Mouse (Mus musculus) heart, embryonic 15.5 days (tissue): ENCODE results near the gene Folr1. TPM values are rescaled to one million over a fixed set of nuclear protein-coding genes. Genes with fewer than 3 reads are reported as not detected.

ENCODE experiments used
- ATAC-seq: fragments of 200-750 bp; cut with Nextera tagmentation; replicated peaks from 2 replicates; pipeline ENCODE4 v1.8.0; 2017; ENCODE audit warnings: low read depth, moderate TSS enrichment; ENCODE audit not compliant: insufficient number of reproducible peaks, insufficient read depth, low FRiP score
- H3K27ac ChIP-seq: fragments of 300-500 bp; sonication (generic); 2 replicates; pipeline ENCODE4 v1.5.1; 2015; ENCODE audit warnings: mild to moderate bottlenecking, inconsistent platforms
- H3K27me3 ChIP-seq: fragments of 300-500 bp; sonication (generic); 2 replicates; pipeline ENCODE4 v1.6.1; 2015; ENCODE audit warnings: inconsistent platforms
- H3K36me3 ChIP-seq: fragments of 300-500 bp; sonication (generic); 2 replicates; pipeline ENCODE4 v1.6.1; 2015; ENCODE audit warnings: mild to moderate bottlenecking, inconsistent platforms
- H3K4me1 ChIP-seq: fragments of 300-500 bp; sonication (generic); replicated peaks from 2 replicates; pipeline ENCODE4 v1.6.1; 2015; ENCODE audit warnings: inconsistent platforms
- H3K4me2 ChIP-seq: fragments of 300-500 bp; sonication (generic); 2 replicates; pipeline ENCODE4 v1.6.1; 2015; ENCODE audit warnings: inconsistent platforms, mild to moderate bottlenecking, moderate library complexity
- H3K4me3 ChIP-seq: fragments of 300-500 bp; sonication (generic); 2 replicates; pipeline ENCODE4 v1.5.1; 2015; ENCODE audit warnings: mild to moderate bottlenecking, inconsistent platforms
- H3K9ac ChIP-seq: fragments of 300-500 bp; sonication (generic); 2 replicates; pipeline ENCODE4 v1.6.1; 2015; ENCODE audit warnings: mild to moderate bottlenecking, inconsistent platforms
- H3K9me3 ChIP-seq: fragments of 300-500 bp; sonication (generic); replicated peaks from 2 replicates; pipeline ENCODE4 v1.6.1; 2016; ENCODE audit warnings: inconsistent platforms
- WGBS: fragments of 180-500 bp; shearing (Covaris S2); methylation state at CpG from one replicate; pipeline ENCODE4 v1.1.7; 2015; ENCODE audit warnings: mixed read lengths; 5-methylcytosine and 5-hydroxymethylcytosine counted together
- polyA plus RNA-seq: library from polyadenylated mRNA; unstranded; fragments of >200 nt; fragmentation: Nextera tagmentation; extraction: Ambion mirVana; gene quantifications from 2 replicates; pipeline ENCODE4 v1.2.1, GENCODE M21; 2015

Folr1 gene
- polyA plus RNA-seq, 1 experiment from 2014 or later = 4.3 TPM

GRCm38 (mm10) chr7:101896104-101897066 is 25.8 kb upstream of the Folr1 start:
- Histone ChIP-seq H3K4me1 (peaks cover 11% of the 10 kb centered on the region; the same call in 1 of the 2 replicates), H3K36me3 (0 out of 2 replicates have a peak, but pooled peaks cover 4% of the 10 kb centered on the region), H3K27me3 (no peaks in the 10 kb centered on the region), H3K4me2 (peak overlapping the region; percentile 63), H3K27ac (peak overlapping the region; percentile 90), H3K4me3 (peak overlapping the region; percentile 64), H3K9ac (peak overlapping the region; percentile 57), H3K9me3 (no peaks in the 10 kb centered on the region)
- WGBS = 1% methylated on average over 57 of the region's 57 CpGs
- ATAC-seq = peak; percentile 96

DNA sequence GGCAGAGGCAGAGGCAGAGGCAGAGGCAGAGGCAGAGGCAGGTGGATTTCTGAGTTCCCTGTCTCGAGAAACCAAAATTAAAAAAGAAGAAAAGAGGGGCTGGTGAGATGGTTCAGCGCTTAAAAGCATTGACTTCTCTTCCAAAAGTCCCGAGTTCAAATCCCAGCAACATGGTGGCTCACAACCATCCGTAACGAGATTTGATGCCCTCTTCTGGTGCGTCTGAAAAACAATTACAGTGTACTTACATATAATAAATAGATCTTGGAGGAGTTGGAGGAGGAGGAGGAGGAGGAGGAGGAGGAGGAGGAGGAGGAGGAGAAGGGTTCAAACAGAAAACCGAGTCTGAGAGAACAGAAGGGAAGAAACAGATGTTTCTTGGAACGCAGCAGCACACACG is 25.1 kb upstream of the Folr1 start:
- Histone ChIP-seq H3K9ac (peak overlapping the region; percentile 57; the same call in 1 of the 2 replicates), H3K9me3 (no peaks in the 10 kb centered on the region), H3K27me3 (no peaks in the 10 kb centered on the region), H3K27ac (peak overlapping the region; percentile 90), H3K4me3 (peak overlapping the region; percentile 64), H3K4me2 (peak overlapping the region; percentile 52), H3K4me1 (peaks cover 11% of the 10 kb centered on the region; the same call in 1 of the 2 replicates), H3K36me3 (0 out of 2 replicates have a peak, but pooled peaks cover 4% of the 10 kb centered on the region)
- WGBS = 30% methylated on average over 9 of the region's 9 CpGs
- ATAC-seq = no peak

DNA sequence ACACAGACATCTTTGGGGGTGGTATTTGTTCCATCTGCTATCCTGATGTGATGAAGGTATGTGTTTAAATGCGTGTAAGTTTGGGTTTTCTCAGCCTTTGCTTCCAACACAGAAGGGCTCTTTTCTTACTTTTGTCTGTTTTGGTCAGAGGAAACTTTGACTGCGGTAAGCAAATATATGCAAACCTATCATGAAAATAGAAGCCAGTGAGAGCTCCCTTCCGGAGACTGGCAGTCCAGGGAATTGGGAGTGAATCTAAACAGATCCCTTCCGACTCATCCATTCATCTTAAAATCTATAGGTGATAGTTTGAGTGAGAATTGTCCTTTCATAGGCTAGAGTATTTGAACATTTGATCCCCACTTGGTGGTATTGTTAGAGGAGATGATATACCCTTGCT is 17.9 kb upstream of the Folr1 start:
- Histone ChIP-seq H3K4me1 (no peaks in the 10 kb centered on the region), H3K36me3 (no peaks in the 10 kb centered on the region), H3K9ac (no peak overlapping the region), H3K4me3 (no peak overlapping the region), H3K9me3 (no peaks in the 10 kb centered on the region), H3K27me3 (no peaks in the 10 kb centered on the region), H3K27ac (no peak overlapping the region), H3K4me2 (no peak overlapping the region)
- 71% methylated on average over 4 of the region's 4 CpGs for WGBS
- no peak for ATAC-seq

- Histone ChIP-seq H3K27me3 (no peaks in the 10 kb centered on the region), H3K36me3 (no peaks in the 10 kb centered on the region), H3K4me3 (no peak overlapping the region), H3K9ac (no peak overlapping the region), H3K4me2 (no peak overlapping the region), H3K9me3 (no peaks in the 10 kb centered on the region), H3K4me1 (no peaks in the 10 kb centered on the region), H3K27ac (no peak overlapping the region)
- ATAC-seq = no peak
- WGBS = 74% methylated on average over 6 of the region's 6 CpGs
Measured at GRCm38 (mm10) chr7:101886274-101886673, 15.7 kb upstream of the Folr1 start.

DNA sequence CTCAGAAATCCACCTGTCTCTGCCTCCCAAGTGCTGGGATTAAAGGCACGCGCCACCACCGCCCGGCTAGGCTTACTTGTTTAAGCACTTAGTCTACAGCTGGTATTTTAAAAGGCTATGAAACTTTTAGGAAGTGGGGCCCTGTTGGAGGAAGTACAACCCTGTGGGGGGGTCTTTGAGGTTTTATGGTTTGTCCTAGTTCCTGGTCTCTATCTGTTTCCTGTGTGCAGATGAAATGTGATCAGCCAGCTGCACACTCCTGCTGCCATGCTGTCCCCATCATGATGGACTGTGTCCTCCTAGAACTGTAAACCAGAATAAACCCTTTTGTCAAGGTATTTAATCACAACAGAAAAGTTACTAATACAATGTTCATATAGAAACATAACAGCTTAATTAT is 13.6 kb upstream of the Folr1 start:
- no peak overlapping the region for H3K27ac ChIP-seq
- H3K4me1 ChIP-seq = no peaks in the 10 kb centered on the region
- H3K27me3 ChIP-seq = no peaks in the 10 kb centered on the region
- H3K4me3 ChIP-seq = no peak overlapping the region
- H3K9ac ChIP-seq = no peak overlapping the region
- no peaks in the 10 kb centered on the region for H3K36me3 ChIP-seq
- no peaks in the 10 kb centered on the region for H3K9me3 ChIP-seq
- ATAC-seq = no peak
- no peak overlapping the region for H3K4me2 ChIP-seq
- WGBS = 89% methylated on average over 4 of the region's 4 CpGs

- WGBS = 65% methylated on average over 9 of the region's 9 CpGs
Measured at GRCm38 (mm10) chr7:101882413-101883154, 12.0 kb upstream of the Folr1 start.

DNA sequence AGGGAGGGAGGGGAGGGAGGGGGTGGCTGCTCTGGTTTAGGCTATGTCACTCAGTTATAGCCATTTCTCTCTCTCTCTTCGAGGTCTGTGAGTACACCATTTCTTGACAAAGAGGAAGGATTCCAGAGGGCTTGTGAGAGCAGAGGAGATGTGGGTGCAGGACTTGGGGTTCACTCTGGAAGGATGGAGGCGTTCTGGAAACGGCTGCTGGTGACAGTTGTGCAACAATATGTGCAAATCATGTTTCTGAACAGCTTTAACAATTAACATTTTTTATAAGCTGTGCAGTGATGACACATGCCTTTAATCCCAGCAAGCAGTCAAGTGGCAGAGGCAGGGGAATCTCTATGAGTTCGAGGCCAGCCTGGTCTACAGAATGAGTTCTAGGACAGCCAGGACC is 10.3 kb upstream of the Folr1 start:
- no peaks in the 10 kb centered on the region for H3K36me3 ChIP-seq
- H3K27me3 ChIP-seq = no peaks in the 10 kb centered on the region
- H3K9ac ChIP-seq = no peak overlapping the region
- no peak for ATAC-seq
- no peaks in the 10 kb centered on the region for H3K4me1 ChIP-seq
- H3K4me3 ChIP-seq = no peak overlapping the region
- no peak overlapping the region for H3K4me2 ChIP-seq
- H3K9me3 ChIP-seq = no peaks in the 10 kb centered on the region
- no peak overlapping the region for H3K27ac ChIP-seq
- WGBS = 65% methylated on average over 4 of the region's 4 CpGs

More at GRCm38 (mm10) chr7:101882413-101883154, 12.0 kb upstream of the Folr1 start:
- Histone ChIP-seq H3K4me1 (no peaks in the 10 kb centered on the region), H3K9ac (no peak overlapping the region), H3K9me3 (no peaks in the 10 kb centered on the region), H3K4me3 (no peak overlapping the region), H3K36me3 (no peaks in the 10 kb centered on the region), H3K4me2 (no peak overlapping the region), H3K27ac (no peak overlapping the region), H3K27me3 (no peaks in the 10 kb centered on the region)
- no peak for ATAC-seq

DNA sequence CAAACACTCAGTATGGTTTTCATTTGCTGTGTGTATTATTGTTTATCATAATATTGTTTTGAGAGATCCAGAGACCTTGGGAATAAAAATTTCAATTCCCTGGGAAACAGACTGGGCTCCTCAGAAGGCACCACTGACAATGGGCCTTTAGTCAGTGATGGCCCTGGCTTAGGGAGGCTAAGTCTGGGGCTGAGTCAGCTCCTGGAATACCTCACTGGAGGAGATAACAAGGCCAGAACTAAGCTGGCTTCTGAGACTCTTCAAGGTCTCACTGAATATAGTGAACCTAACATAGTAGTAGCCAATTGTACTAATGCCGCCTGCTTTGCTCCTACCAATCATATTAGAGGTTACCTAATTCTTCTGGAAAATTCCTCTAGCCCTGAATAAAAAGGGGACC is 5.4 kb upstream of the Folr1 start:
- ATAC-seq = no peak
- H3K4me2 ChIP-seq = no peak overlapping the region
- WGBS = 94% methylated on average over 1 of the region's 1 CpGs

GRCm38 (mm10) chr7:101871296-101871695 is 708 bp upstream of the Folr1 start:
- Histone ChIP-seq H3K27me3 (no peaks in the 10 kb centered on the region), H3K9ac (no peak overlapping the region), H3K27ac (peak overlapping the region; percentile 11), H3K36me3 (no peaks in the 10 kb centered on the region), H3K9me3 (no peaks in the 10 kb centered on the region), H3K4me3 (no peak overlapping the region), H3K4me2 (no peak overlapping the region), H3K4me1 (peaks cover 21% of the 10 kb centered on the region)
- WGBS = 37% methylated on average over 3 of the region's 3 CpGs
- no peak for ATAC-seq

More for the DNA sequence above, 5.4 kb upstream of the Folr1 start:
- Histone ChIP-seq H3K27ac (no peak overlapping the region), H3K36me3 (no peaks in the 10 kb centered on the region), H3K4me1 (peaks cover 9% of the 10 kb centered on the region), H3K27me3 (no peaks in the 10 kb centered on the region), H3K9me3 (no peaks in the 10 kb centered on the region), H3K4me3 (no peak overlapping the region), H3K9ac (no peak overlapping the region)

GRCm38 (mm10) chr7:101869163-101869500 is 1.5 kb downstream of the Folr1 start:
- Histone ChIP-seq H3K4me1 (peaks cover 21% of the 10 kb centered on the region), H3K27me3 (no peaks in the 10 kb centered on the region), H3K27ac (no peak overlapping the region), H3K4me3 (no peak overlapping the region), H3K9me3 (no peaks in the 10 kb centered on the region), H3K9ac (no peak overlapping the region), H3K36me3 (no peaks in the 10 kb centered on the region), H3K4me2 (no peak overlapping the region)
- WGBS = 72% methylated on average over 7 of the region's 7 CpGs
- ATAC-seq = no peak
